9 mouse cellular contexts compared by ENCODE assay signal in the genomic region with DNA sequence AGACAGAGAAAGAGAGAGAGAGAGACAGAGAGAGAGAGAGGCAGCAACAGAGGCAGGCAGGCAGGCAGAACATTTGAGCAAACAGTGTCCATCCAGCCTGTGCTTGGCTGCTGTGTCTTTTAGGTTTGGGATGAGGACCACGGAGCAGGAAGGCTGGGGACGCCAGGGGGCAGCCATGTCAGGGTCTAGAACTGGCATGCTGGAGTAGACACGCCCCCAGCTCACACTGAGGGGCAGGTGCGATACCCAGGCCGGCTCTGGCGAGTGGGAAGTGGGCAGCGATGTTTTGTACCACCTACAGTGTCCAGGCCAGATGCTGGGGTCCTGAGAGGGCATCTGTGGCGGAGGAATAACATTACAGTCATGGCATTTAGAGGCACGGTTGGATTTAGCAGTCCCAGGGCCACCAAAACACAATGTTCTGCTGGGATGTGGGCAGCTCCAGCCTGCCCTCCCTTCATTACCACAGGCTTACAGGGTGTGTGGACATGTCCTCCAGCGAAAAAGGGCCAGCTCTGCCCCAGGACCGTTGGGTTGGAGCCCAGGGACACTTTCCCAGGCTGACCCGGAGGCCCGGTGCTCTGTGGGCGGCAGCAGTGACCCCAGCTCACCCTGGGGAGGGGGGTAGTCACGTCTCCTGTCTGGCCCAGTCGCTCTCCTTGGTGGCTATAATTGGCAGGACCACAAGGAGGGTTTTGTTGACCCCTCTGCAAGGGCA.
DNase-seq lines count a peak whose midpoint lies in the region; ATAC-seq lines count a peak whose summit lies in the region.
"Had no signal": no experiment of that assay in that cellular context is flagged by ENCODE, and none has a peak within 500 bp of the region (broad histone marks: within the 10 kb centered on the region; RNA-seq: fewer than 3 reads in every experiment).

No protein-coding gene starts in this region.

- WGBS in forebrain, embryonic 10.5 days = 29% methylated on average over 16 of the region's 16 CpGs
- WGBS in neural tube, embryonic 12.5 days = 35% methylated on average over 16 of the region's 16 CpGs

- H3K27me3 ChIP-seq in forebrain, embryonic 10.5 days (ENCODE audit: poor library complexity, severe bottlenecking) = 0 out of 2 replicates have a peak, but pooled peaks cover 4% of the 10 kb centered on the region
- no peaks in the 10 kb centered on the region for H3K27me3 ChIP-seq in neural tube, embryonic 12.5 days (replicated peaks)
- H3K27me3 ChIP-seq: liver, embryonic 15.5 days had no signal

- no peak overlapping the region for H3K9ac ChIP-seq in neural tube, embryonic 12.5 days
- H3K9ac ChIP-seq: liver, embryonic 15.5 days had no signal

- no peak overlapping the region for H3K4me3 ChIP-seq in forebrain, embryonic 10.5 days
- no peak overlapping the region for H3K4me3 ChIP-seq in neural tube, embryonic 12.5 days
- H3K4me3 ChIP-seq: liver, embryonic 15.5 days had no signal

- no peaks in the 10 kb centered on the region for H3K36me3 ChIP-seq in forebrain, embryonic 10.5 days (replicated peaks)
- no peaks in the 10 kb centered on the region for H3K36me3 ChIP-seq in neural tube, embryonic 12.5 days
- H3K36me3 ChIP-seq: liver, embryonic 15.5 days had no signal

- peak overlapping the region; percentile 69 for H3K27ac ChIP-seq in forebrain, embryonic 10.5 days
- H3K27ac ChIP-seq in neural tube, embryonic 12.5 days = no peak overlapping the region
- H3K27ac ChIP-seq: liver, embryonic 15.5 days had no signal

- ATAC-seq in neural tube, embryonic 12.5 days (ENCODE audit: low FRiP score, low read depth) = peak; percentile 66

- peak; percentile 5 for DNase-seq in left cerebral cortex, adult 11 months (ENCODE audit: low spot score)
- DNase-seq in left cerebral cortex, adult 18-20 months (ENCODE audit: low spot score in 2 of 2) = no peak
- peak; percentile 43 for DNase-seq in adrenal gland, postnatal 25 days
- DNase-seq in forebrain, embryonic 10.5 days (ENCODE audit: extremely low spot score, low spot score) = peak; percentile 65
- peak; percentile 54 to 55 for DNase-seq in kidney, postnatal 25 days
- DNase-seq in layer of hippocampus, adult 9-10 months (ENCODE audit: low spot score) = no peak
- no peak for DNase-seq in right cerebral cortex, adult 18-20 months

- peak overlapping the region; percentile 27; the same call in 1 of the 2 replicates for H3K4me2 ChIP-seq in neural tube, embryonic 12.5 days (replicated peaks)
- H3K4me2 ChIP-seq: liver, embryonic 15.5 days had no signal

- peaks cover 31% of the 10 kb centered on the region for H3K4me1 ChIP-seq in forebrain, embryonic 10.5 days
- H3K4me1 ChIP-seq in neural tube, embryonic 12.5 days = peaks cover 6% of the 10 kb centered on the region; the same call in 1 of the 2 replicates
- H3K4me1 ChIP-seq: liver, embryonic 15.5 days had no signal

- no peaks in the 10 kb centered on the region for H3K9me3 ChIP-seq in forebrain, embryonic 10.5 days
- H3K9me3 ChIP-seq in neural tube, embryonic 12.5 days = no peaks in the 10 kb centered on the region
- H3K9me3 ChIP-seq: liver, embryonic 15.5 days had no signal

Comparison
In these comparisons a context has a peak if more than half of its experiments do, and no peak if none do; other contexts are left out.
1. DNase-seq: peak in left cerebral cortex, adult 11 months (single experiment), adrenal gland, postnatal 25 days (single experiment), forebrain, embryonic 10.5 days (single experiment) and kidney, postnatal 25 days (2 of 2); none in left cerebral cortex, adult 18-20 months (0 of 2), layer of hippocampus, adult 9-10 months (single experiment) and right cerebral cortex, adult 18-20 months (single experiment).